Mouse (Mus musculus) ovary, postnatal 14 days (tissue): Measurements from ENCODE around the gene Efnb1.

ENCODE experiments used
- DNase-seq: peaks from one replicate; pipeline ENCODE4 v3.0.0; 2022; ENCODE audit warnings: low spot score

Efnb1 gene

GRCm38 (mm10) chrX:99153266-99153646 lies 17.3 kb downstream of the Efnb1 start:
- DNase-seq, result no peak

DNA sequence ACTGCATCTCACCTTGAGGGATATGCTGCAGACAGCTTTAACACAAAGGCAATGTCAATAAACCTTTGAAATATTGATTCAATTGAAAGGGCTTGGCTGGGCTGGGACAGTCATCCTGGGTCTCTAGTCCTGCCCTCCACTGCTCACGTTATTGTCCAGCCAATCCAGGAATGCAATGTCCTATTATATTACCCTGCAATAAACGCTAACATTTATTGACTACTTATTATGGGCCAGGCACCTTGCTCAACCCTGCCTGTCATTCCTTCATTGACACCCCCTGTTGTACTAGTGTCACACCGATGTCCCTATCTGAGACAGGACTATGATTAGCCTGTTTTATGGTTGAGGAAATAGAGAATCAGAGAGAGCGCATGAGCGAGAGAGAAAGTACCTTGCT lies 18.4 kb downstream of the Efnb1 start:
- no peak for DNase-seq

DNA sequence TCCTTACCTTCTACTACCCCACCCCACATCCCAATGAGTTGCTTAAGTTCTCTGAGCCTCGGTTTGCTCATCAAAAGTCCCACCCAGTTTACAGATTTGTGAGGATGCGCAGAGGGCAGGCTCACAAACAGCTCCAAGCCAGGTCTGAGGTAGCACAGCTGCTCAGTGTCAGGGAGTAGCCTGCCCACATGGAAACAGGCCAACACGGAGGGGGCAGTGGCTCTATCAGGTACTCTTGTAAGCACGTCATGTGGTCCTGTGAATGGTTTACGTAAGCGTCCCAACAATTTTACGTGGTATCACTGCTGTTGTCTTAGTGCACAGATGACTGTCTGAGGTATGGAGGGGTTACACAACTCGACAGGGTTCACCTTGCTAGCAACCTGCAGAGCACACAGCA lies 23.1 kb downstream of the Efnb1 start:
- DNase-seq, result no peak

GRCm38 (mm10) chrX:99164111-99164510 lies 28.2 kb downstream of the Efnb1 start:
- no peak for DNase-seq

GRCm38 (mm10) chrX:99164855-99165368 lies 29.0 kb downstream of the Efnb1 start:
- DNase-seq, result no peak

DNA sequence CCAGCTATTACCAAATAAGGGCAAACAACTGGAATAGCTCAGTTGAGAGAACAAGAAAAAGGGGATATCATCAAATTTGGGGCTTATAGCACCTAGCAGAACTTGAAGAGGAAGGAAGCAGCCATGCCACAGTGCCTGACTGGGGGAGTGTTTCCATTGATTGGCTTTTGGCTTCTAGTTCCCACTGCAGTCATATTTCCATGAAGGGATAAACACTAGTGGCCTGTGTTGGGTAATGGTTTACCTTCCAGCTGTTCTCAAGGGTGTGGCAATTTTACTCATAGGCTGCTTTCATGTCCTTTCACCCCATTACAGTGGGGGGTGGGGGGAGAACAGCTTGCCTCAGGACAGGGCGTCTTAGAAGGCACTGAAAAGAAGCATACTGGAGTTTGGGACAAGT lies 31.1 kb downstream of the Efnb1 start:
- no peak for DNase-seq

- DNase-seq, result no peak
These were observed 31.6 kb downstream of the Efnb1 start for GRCm38 (mm10) chrX:99167550-99167949.

- DNase-seq, result no peak
These were observed 36.4 kb downstream of the Efnb1 start for GRCm38 (mm10) chrX:99172301-99172700.

DNA sequence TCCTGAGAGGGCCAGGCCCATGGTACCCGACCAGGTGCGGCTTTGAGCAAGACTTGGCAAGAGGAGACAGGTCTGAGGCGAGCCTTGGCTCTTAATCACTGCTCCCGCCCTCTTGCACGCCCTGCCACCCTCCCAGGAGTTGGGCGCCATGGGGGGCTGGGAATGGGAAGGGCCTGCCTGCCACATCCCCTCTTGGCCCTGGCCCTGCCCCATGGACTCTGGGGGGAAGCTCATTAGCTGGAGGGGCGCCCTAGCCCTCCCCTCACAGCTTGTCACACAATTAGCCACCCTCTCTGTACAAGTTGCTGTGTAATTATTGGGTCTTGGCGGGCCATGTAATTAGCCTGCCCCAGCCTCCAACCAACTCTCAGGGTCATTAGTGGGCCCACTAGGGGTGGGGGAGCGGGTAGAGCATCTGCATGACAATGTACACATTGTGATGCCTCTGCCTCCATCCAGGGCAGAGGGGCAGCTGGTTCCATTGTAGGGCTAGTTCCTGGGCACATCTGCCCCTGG lies 49.2 kb downstream of the Efnb1 start:
- DNase-seq, result no peak

GRCm38 (mm10) chrX:99186497-99187435 lies 50.8 kb downstream of the Efnb1 start:
- DNase-seq, result no peak

- no peak for DNase-seq
These were observed 55.6 kb downstream of the Efnb1 start for GRCm38 (mm10) chrX:99191441-99192087.

- DNase-seq, result no peak
These were observed 61.0 kb downstream of the Efnb1 start for GRCm38 (mm10) chrX:99196910-99197309.

GRCm38 (mm10) chrX:99198532-99198931 lies 62.6 kb downstream of the Efnb1 start:
- no peak for DNase-seq
